Mouse (Mus musculus) liver, embryonic 14.5 days (tissue): ENCODE measurements around the gene Lrrc8d. TPM values are rescaled to one million over a fixed set of nuclear protein-coding genes. Genes with fewer than 3 reads are reported as not detected.
A peak's percentile ranks its signal among the peaks of the same experiment; 100 is the strongest.

Experiments
- ATAC-seq: fragments of 200-750 bp; cut with Nextera tagmentation; 2 replicates; pipeline ENCODE4 v1.8.0; 2017; ENCODE audit warnings: moderate number of reproducible peaks, mild to moderate bottlenecking, moderate library complexity; ENCODE audit not compliant: insufficient read depth
- DNase-seq, 3 experiments: peaks; one replicate each; pipeline ENCODE4 v3.0.0-alpha.2; 2012 to 2013; ENCODE audit warnings: low read depth in 3 of 3, low spot score in 3 of 3
- H3K27ac ChIP-seq: fragments of 300-500 bp; sonication (generic); 2 replicates; pipeline ENCODE4 v1.5.1; 2014; ENCODE audit warnings: moderate library complexity, mild to moderate bottlenecking, control low read depth, inconsistent platforms
- H3K27me3 ChIP-seq: fragments of 300-500 bp; sonication (generic); 2 replicates; pipeline ENCODE4 v1.6.1; 2014; ENCODE audit warnings: mild to moderate bottlenecking, low read length, moderate library complexity; ENCODE audit not compliant: control insufficient read depth, insufficient read depth
- H3K36me3 ChIP-seq: fragments of 300-500 bp; sonication (generic); replicated peaks from 2 replicates; pipeline ENCODE4 v1.6.1; 2014; ENCODE audit warnings: low read depth; ENCODE audit not compliant: control insufficient read depth, insufficient read depth
- H3K4me1 ChIP-seq, 2 experiments: fragments of 200-500 bp in 1 of 2; fragments of 300-500 bp in 1 of 2; sonication (generic) in 1 of 2; replicated peaks; 2 replicates each; pipeline ENCODE4 v1.6.1; 2012 to 2014; ENCODE audit warnings: antibody characterized with exemption in 1 of 2, inconsistent platforms in 1 of 2, low read length in 1 of 2; ENCODE audit not compliant: control insufficient read depth in 2 of 2, insufficient read depth in 2 of 2
- H3K4me2 ChIP-seq: fragments of 300-500 bp; sonication (generic); 2 replicates; pipeline ENCODE4 v1.6.1; 2014; ENCODE audit warnings: low read depth, mild to moderate bottlenecking, control low read depth, moderate library complexity
- H3K4me3 ChIP-seq, 2 experiments: fragments of 200-500 bp in 1 of 2; fragments of 300-500 bp in 1 of 2; sonication (generic) in 1 of 2; 2 replicates each; pipeline ENCODE4 v1.5.1; 2012 to 2014; ENCODE audit warnings: low read depth in 2 of 2, low read length in 2 of 2, mild to moderate bottlenecking in 2 of 2, control low read depth in 1 of 2, inconsistent platforms in 1 of 2, moderate library complexity in 1 of 2; ENCODE audit not compliant: insufficient read depth in 1 of 2
- H3K9ac ChIP-seq: fragments of 300-500 bp; sonication (generic); replicated peaks from 2 replicates; pipeline ENCODE4 v1.6.1; 2014; ENCODE audit warnings: mild to moderate bottlenecking, control low read depth, moderate library complexity
- H3K9me3 ChIP-seq: fragments of 300-500 bp; sonication (generic); 2 replicates; pipeline ENCODE4 v1.6.1; 2016; ENCODE audit warnings: low read length, mixed read lengths; ENCODE audit not compliant: control insufficient read depth
- CTCF ChIP-seq: IDR thresholded peaks from 2 replicates; pipeline ENCODE4 v1.5.1; 2016; ENCODE audit warnings: antibody characterized with exemption, low read depth, control low read depth
- EP300 ChIP-seq: IDR thresholded peaks from 2 replicates; pipeline ENCODE4 v1.6.1; 2016; ENCODE audit warnings: antibody characterized with exemption, low read depth
- WGBS: fragments of 180-500 bp; shearing (Covaris S2); extraction: QIAGEN DNeasy Blood & Tissue Kit; methylation state at CpG from one replicate; pipeline ENCODE4 v1.1.7; 2014; ENCODE audit not compliant: insufficient replicate concordance; 5-methylcytosine and 5-hydroxymethylcytosine counted together
- polyA plus RNA-seq, 2 experiments: library from polyadenylated mRNA; depleted of rRNA in 1 of 2; stranded (reverse) in 1 of 2; unstranded in 1 of 2; fragments of >200 nt; fragmentation: Nextera tagmentation in 1 of 2; extraction: Ambion mirVana in 1 of 2; gene quantifications; 2 replicates each; pipeline versions ENCODE4 v1.2.1 to v1.2.3; 2012 to 2014

The Lrrc8d gene
- polyA plus RNA-seq, 2 experiments: 3.3 to 7.8 TPM

DNA sequence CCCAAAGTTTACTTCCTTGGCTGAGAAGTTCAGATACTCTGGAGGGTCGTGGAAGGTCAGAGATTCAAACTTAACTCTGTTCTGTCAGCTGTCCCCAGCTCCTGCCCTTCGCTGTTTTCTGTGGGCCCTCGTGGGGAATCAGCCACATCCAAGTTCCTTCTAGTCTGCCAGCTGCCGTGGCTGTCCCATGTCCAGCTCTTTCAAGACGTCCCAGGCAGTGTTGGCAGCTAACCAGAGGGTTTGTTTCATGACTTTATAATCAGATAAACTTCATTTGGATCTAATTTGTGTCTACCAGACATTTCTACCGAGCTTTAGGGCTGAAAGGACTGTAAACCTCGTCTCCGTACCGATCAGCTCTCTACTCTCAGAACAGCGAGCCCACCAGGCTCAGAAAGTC is 87.8 kb downstream of the Lrrc8d start:
- Histone ChIP-seq H3K27ac (no peak overlapping the region), H3K4me3 (no peak overlapping the region), H3K9ac (no peak overlapping the region), H3K4me1 (peaks cover 0 to 5% of the 10 kb centered on the region in 2 experiments; a peak in 2 of 4 replicates), H3K4me2 (no peak overlapping the region), H3K36me3 (no peaks in the 10 kb centered on the region), H3K27me3 (no peaks in the 10 kb centered on the region), H3K9me3 (no peaks in the 10 kb centered on the region)
- WGBS: 67% methylated on average over 10 of the region's 10 CpGs
- no peak for ATAC-seq
- DNase-seq: no peak
- TF ChIP-seq CTCF (no peak), EP300 (no peak)

DNA sequence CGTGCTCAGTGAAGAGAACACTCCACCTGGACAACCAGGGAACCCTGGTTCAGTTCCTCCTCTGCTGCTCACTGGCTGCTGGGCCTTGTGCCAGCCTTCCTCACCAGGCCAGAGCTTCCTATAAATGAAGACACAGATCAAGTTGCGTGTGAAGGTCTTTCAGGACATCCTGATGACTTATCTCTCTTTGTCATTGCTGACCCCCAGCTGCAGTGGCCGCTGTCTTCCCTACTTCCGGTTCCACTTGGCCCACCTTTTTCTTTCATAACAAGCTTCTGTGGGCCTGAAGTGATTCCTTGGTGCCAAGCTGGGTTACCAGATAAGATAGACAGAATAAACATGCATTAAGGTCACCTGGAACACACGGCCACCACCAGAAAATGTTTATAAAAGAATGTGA is 90.0 kb downstream of the Lrrc8d start:
- H3K36me3 ChIP-seq: no peaks in the 10 kb centered on the region
- WGBS: 41% methylated on average over 5 of the region's 5 CpGs
- H3K4me2 ChIP-seq: no peak overlapping the region
- TF ChIP-seq EP300: no peak
- TF ChIP-seq CTCF: no peak
- H3K9me3 ChIP-seq: no peaks in the 10 kb centered on the region
- peaks cover 0 to 13% of the 10 kb centered on the region in 2 experiments; a peak in 2 of 4 replicates for H3K4me1 ChIP-seq
- no peaks in the 10 kb centered on the region for H3K27me3 ChIP-seq
- H3K4me3 ChIP-seq: no peak overlapping the region
- ATAC-seq (no peak), DNase-seq (no peak)
- H3K9ac ChIP-seq: no peak overlapping the region
- H3K27ac ChIP-seq: no peak overlapping the region

DNA sequence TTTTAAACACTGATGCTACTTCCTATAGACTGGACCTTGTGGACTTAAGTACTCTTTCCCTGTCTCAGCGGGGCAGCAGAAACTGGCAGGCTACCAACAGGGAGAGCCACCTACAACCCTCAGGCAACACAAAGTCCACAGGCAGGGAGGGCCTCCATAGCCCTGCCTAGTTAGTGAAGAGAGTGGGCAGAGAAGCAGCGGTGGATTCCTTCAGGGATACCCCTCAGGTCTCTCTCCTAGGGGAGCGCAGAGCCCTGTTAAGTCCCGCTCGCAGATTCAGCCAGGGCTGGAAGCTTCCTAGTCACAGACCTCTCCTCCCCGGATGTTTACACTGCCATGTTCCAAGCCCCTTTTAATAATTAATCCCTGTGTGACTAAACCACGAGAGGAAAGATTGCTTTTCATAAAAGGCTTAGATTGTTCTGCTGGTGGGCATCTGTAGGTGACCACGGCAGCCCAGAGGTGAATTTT is 92.6 kb downstream of the Lrrc8d start:
- Histone ChIP-seq H3K27ac (no peak overlapping the region), H3K4me3 (peak overlapping the region in 1 of 2 experiments; percentile 7; a peak in 1 of 4 replicates), H3K9ac (no peak overlapping the region), H3K4me1 (peaks cover 0 to 11% of the 10 kb centered on the region in 2 experiments; a peak in 2 of 4 replicates), H3K36me3 (no peaks in the 10 kb centered on the region), H3K9me3 (no peaks in the 10 kb centered on the region), H3K27me3 (no peaks in the 10 kb centered on the region), H3K4me2 (peak overlapping the region; percentile 42)
- peak; percentile 61; the same call in 1 of the 2 replicates for ATAC-seq
- DNase-seq: no peak
- TF ChIP-seq EP300 (no peak), CTCF (no peak)
- WGBS: 57% methylated on average over 8 of the region's 8 CpGs

DNA sequence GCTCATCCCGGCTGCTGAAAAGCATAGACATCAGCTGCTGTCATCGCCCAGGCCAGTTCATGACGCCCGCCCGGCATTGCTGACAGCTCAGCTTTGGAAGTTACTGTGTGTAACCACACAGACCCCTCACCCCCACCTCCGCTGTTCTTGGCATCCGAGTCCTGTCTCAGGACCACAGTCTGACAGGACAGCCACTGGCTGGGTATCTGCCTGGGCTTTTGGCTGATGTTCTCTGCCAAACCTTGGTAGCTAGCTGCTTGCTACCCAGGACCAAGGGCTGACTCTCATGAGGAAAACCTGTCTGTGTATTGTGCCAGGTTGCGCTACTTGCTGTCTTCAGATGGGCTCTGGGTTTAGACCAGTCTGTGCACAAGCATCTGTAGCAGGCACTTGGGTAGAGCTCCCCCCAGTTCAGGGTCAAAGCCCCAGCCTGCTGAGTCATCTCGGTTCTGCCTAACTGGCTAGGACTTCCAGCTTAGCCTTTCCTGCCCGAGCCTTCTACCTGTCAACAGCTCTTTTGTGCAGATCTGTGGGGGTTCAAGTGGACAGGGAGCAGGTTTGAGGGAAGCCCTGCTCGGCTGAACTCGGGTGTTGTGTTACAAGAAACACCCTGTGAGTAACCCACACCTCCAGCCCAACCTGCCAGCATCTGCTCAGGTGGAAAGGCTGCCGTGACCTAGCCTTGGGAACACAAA is 93.2 kb downstream of the Lrrc8d start:
- ATAC-seq (peak; percentile 25; the same call in 1 of the 2 replicates), DNase-seq (no peak)
- Histone ChIP-seq H3K4me3 (peak overlapping the region in 1 of 2 experiments; percentile 7; a peak in 1 of 4 replicates), H3K9me3 (no peaks in the 10 kb centered on the region), H3K4me2 (peak overlapping the region; percentile 42), H3K27me3 (no peaks in the 10 kb centered on the region), H3K27ac (no peak overlapping the region), H3K9ac (no peak overlapping the region), H3K4me1 (peaks cover 0 to 14% of the 10 kb centered on the region in 2 experiments; a peak in 2 of 4 replicates), H3K36me3 (no peaks in the 10 kb centered on the region)
- TF ChIP-seq CTCF (no peak), EP300 (no peak)
- WGBS: 40% methylated on average over 13 of the region's 13 CpGs

DNA sequence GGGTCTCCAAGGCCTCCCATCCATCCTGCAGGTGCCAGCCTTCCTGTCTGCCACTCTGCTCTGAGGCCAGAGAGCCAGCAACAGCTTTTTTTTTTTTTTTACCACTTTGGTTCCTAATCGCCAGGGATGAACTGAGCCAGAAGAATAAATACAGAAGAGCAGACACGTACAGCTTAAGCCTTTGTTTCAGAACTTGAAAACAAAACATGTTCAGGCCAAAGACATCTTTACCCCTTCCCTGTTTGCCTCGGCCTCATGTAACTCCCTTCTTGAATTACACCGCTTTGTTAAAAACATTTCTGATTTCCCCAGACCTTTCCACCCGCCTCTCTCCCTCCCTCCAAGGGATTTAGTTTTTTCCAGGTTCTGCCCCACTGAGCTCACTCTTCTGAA is 93.8 kb downstream of the Lrrc8d start:
- WGBS: 67% methylated on average over 5 of the region's 5 CpGs
- Histone ChIP-seq H3K4me1 (peaks cover 0 to 15% of the 10 kb centered on the region in 2 experiments; a peak in 2 of 4 replicates), H3K9ac (no peak overlapping the region), H3K27ac (no peak overlapping the region), H3K4me2 (no peak overlapping the region), H3K9me3 (no peaks in the 10 kb centered on the region), H3K27me3 (no peaks in the 10 kb centered on the region), H3K4me3 (no peak overlapping the region), H3K36me3 (no peaks in the 10 kb centered on the region)
- no peak for TF ChIP-seq CTCF
- no peak for TF ChIP-seq EP300
- DNase-seq: no peak
- ATAC-seq: no peak
